Mouse (Mus musculus): ENCODE measurements at regions not wholly inside any gene's neighbourhood (a gene's known extent, or its start where the extent isn't known, plus 50 kb on each side); places are given as distances from the start of the nearest gene placed in this dataset.
A peak's percentile ranks its signal among the peaks of the same experiment; 100 is the strongest.

DNA sequence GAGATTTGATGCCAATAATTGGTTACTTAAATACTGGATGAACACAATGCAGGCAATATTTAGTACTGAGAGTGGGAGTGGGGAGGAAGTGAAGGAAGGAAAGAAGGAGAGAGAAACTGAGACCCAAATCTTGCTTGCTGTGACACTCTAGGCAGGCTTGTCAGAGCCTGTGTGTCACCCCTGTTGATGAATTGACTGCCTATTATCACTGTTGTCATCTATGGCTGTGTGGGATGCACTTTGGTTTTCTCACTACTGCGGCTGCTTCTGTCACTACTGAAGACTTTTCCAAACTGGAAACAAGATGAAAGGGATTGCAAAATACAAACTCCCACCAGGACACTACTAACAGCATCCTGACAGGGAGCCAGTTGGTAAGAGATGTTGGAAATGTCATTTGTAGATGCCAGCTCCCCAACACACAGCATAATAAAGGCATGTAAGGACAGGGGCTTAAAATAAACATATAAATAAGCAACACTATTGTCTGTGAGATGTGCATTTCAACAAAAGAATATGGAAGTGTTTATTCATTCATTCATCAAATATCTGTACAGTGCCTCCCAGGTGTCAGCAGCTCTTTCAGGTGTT is 207.0 kb upstream of the Ufl1 start:
- intact Hi-C loops (cut with DNase I): no loop called here
- DNase-seq (ENCODE audit: low spot score in 2 of 2): no peak

DNA sequence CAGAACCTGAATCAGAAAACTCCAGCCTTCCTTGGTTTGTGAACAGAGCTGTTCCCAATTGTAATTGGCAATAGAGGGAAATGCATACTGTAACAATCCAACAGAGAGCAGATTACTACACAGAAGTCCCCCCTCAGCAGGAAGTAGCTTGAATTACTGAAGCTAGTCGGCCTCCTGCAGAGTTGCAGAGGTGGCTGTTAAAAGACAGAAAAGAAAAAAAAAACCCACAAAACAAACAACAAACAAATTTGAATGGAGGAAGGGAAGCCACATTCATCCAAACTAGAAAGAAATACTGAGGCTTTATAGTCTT is 202.0 kb upstream of the Ufl1 start:
- intact Hi-C loops (cut with DNase I): no loop called here
- DNase-seq (ENCODE audit: low spot score in 2 of 2): no peak

DNA sequence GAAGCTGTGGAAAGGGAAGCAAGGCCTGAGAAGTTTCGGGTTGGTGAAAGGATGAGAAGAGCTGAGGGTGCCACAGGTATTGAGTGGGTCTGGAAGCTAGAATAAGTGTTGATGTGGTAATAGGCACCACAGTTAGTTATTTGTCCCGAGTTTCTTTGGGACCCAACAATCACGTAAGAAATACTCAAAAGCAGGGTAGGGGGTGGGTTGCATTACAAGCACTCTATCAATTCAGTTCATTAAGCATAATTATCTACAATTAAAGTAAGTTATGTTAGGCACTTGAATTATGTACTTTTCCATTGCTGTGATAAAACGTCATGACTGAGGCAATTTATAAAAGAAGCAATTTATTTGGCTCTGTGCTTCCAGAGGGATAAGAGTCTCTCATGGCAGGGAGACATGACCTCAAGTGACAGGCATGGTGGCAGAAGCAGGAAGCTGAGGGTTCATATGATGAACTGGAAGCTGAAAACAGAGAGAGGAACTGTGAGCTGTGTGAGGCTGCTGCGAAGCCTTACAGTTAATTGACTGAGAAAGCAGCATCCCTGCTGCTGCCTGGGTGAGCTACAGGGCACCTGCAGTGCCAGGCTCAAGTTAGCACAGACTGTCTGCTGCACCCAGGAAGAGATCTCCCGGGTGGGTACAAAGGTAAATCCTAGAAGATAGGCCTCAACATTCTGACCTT is 201.5 kb upstream of the Ufl1 start:
- intact Hi-C loops (cut with DNase I): no loop called here
- no peak for DNase-seq (ENCODE audit: low spot score in 2 of 2)

DNA sequence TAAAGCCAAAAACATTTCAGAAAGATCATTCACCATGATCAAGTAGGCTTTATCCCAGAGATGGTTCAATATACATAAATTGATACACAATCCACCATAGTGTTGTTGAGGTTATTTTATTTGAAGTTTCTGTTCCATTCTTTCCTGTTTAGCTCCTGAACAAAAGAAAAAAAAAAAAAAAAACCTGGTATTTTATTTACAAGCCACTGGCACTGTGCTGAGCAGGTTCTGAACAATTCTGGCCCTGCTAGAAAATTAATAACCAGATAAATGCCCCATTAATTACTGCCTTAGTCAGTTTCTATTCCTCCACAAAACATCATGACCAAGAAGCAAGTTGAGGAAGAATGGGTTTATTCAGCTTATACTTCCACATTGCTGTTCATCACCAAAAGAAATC is 191.4 kb upstream of the Ufl1 start:
- intact Hi-C loops (cut with DNase I): no loop called here
- DNase-seq (ENCODE audit: low spot score in 2 of 2): no peak

DNA sequence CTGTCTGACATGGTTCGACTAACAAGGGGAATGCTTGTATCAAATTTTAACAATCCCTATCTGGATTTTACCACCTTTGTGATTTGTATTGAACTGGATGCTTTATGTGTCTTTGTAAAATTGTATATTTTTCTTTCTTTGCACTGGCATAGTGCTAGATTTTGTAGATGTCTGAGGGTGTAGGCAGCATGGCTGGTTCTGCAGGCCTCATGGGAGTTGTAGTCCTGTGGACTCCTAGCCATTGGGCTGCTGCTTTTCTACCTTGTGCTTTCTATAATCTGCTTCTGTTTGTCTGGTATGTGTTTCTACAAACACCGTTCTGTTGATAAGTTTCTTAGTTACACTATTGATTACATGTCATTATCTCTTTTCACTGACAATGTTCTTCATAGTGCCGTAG is 184.9 kb upstream of the Ufl1 start:
- intact Hi-C loops (cut with DNase I): no loop called here
- DNase-seq (ENCODE audit: low spot score in 2 of 2): no peak

DNA sequence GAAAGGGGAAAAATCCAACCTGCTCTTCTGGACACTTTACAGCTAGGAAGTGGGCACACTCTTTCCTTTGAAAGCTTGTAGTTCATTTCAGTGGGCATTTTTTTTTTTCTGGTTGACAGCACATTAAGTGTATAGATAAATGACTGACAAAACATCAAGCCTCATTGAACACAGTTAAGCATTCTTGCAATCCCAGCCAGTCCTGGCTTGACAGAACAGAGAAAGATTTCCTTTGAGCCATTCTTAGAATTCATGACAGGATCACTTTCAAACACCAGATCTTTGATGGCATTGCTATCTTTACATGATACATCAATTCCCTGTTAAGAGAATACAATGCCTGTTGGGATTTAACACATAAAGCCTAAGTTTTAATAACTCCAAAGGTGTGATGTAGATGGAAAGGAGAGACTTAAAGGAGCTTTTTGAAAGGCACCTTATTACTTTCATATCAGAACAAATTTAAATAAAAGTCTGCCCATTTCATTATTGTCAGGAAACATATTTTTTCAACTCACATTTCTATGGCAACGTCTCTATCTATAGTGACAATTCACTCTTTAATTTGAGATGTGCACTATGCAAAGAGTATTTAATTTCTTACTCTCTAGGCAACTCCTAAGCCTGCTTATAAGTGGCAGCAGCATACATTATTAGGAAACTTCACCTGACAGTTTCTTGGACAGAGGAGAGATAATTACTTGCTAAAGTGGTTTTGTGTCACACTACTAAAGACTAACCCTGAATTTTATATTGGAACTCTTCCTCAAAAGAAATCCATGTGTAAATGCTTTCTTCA is 183.4 kb upstream of the Ufl1 start:
- intact Hi-C loops (cut with DNase I): no loop called here
- no peak for DNase-seq (ENCODE audit: low spot score in 2 of 2)

DNA sequence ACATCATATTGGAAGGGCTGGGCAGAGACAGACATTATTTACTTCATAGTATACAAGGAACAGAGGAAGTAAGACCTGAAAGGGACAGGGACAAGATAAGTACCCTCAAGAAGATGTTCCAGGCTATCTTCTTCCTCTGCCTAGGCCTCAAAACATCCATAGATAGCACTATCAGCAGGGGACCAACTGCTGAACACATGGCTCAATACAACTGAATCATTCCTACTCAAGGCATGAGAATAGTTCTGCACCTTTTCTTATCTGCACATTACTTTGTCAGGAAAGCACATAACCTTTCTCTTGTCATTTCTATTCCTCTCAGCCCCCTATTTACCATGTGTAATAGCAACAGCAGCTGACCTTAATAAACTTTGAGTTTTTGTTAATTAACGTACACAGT is 182.4 kb upstream of the Ufl1 start:
- DNase-seq (ENCODE audit: low spot score in 2 of 2): no peak
- intact Hi-C loops (cut with DNase I): no loop called here

DNA sequence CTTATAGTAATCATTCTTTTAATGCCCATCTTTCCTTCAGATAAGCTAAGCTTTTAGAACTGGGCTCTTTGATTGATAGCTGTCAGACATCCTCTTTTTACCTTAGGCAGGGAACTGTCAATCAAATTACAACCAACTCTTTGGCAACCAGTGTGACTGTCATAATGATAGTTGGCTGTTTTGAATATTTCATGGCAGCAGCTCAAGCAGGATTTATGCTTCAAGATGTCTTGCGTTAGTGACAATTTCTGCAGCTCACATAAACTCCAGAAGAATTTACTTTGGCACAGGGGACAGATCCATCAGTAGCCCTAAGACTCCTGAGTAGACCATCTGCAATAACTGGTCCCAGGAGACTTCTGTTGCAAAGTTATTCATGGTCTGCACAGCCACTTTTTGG is 178.5 kb upstream of the Ufl1 start:
- intact Hi-C loops (cut with DNase I): no loop called here
- DNase-seq (ENCODE audit: low spot score in 2 of 2): no peak

DNA sequence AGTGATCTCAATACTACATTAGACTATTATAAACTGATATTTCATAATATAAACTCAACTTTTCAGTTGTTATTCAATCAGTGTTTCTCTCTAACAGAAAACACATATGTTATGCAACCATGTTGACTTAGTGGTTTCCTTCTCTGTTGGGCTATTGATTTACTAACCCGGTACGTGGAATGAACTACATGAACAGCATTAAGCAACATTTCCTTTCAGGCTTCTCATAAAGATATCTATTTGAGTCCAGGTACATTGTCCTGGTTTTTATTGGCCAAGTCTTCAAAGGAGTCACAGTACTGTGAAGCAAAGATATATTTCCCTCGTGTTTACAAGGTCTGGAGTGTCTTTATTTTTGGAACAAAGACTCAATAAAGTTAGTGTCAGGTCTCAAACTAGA is 173.1 kb upstream of the Ufl1 start:
- no peak for DNase-seq (ENCODE audit: low spot score in 2 of 2)
- intact Hi-C loops (cut with DNase I): no loop called here

DNA sequence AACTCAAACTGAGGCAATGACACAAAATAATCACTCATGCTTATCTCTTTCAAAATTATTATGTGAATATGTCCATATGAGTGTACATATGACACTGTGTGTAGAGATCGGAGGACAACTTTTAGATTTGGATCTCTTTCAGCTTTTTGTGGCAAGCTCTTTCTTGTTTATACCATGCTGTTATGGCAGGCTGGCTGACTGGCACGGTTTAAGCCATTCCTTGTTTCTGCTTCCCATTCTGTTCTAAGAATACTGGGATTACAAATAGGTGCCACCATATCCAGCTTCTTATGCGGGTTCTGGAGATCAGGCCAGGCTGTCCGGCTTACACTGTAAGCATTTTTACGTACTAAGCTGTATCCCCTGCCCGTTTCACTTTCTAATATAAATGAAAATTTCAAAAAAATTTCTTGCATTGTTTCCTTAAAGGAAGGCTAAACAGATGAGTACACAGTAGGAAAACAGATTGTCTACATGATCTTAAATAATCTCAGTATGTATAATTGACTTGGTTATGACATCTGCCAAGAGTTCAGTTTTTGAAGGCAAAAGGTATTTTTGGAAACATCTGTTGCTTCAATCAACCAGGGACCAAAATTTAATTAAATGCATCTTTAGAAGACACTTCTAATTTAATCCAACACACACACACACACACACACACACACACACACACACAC is 171.6 kb upstream of the Ufl1 start:
- intact Hi-C loops (cut with DNase I): no loop called here
- no peak for DNase-seq (ENCODE audit: low spot score in 2 of 2)

DNA sequence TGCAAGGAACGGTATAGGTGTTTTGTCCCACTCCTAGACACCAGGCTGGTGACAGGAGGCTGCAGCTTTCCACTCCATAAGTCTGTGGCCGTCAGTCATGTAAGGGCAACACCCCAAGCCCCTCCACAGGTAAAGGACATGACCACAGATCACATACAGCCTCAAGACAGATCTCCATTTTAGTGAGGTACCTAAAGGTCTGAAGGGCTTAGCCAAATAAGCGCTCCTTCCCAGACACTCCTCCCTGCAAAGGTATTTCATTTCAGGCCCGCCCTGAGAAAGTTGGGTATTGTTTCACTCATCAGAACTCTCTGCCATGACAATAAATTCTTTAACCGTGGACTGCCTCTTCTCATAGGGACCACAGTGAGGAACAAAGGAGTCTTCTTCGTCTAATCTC is 170.2 kb upstream of the Ufl1 start:
- no peak for DNase-seq (ENCODE audit: low spot score in 2 of 2)
- intact Hi-C loops (cut with DNase I): no loop called here

DNA sequence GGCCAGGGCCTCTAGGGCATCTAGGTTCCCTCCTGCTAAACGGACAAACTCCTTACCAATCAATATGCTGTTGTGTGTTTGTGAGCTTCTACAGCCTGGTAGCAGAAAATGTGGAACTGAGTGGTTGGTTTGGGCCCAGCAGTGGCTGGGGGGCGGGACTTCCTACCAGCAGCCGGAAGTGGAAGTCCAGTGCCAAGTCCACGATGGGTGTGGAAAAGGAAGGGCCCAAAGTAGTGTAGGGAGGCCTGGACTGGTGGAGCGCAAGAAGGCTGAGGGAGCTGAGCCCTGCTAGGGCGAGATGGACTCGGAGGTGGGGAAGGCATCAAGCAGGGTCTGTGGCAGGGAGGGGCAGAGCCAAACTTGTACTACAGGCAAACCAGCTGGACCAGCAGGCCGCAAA is 150.6 kb upstream of the Ufl1 start:
- intact Hi-C loops (cut with DNase I): no loop called here
- no peak for DNase-seq (ENCODE audit: low spot score in 2 of 2)

DNA sequence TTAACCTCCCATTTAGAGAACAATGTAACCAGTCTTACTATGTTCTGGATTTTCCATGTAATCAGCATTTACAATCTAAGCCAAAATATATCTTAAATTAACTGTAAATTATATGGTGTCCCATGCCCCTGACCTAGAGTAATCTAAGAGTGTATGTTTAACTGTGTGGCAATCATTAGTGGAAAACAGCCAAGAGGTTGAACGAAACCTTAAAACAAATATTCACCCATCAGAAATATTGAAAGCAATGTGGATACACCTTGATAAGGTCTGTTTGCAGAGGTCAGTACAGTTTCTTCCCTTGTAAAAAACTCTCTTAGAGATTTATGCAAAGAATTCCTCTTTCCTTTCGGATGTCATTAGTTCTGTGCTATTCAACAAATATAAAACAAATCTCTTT is 134.7 kb upstream of the Ufl1 start:
- intact Hi-C loops (cut with DNase I): no loop called here

DNA sequence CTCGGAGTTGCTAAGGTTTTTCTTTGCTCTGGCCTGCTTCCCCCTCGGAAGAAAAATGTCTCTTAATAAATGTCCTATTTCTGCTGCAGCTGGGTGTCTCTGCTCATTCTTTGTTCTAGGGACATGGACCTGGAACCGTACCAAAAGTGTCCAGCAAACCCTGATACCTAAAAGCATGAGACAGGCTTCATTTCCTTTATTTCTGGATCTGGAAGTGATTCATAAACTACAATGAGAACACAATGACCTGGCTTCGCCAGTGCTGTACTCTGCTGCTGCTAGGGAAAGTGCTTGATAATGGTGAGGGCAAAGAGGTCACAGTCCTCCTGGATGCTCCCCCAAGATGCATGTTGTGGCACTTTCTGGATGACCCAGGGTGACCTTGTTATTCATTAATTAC is 128.8 kb upstream of the Ufl1 start:
- intact Hi-C loops (cut with DNase I): no loop called here
- DNase-seq (ENCODE audit: low spot score in 2 of 2): no peak

More for the DNA sequence above, 134.7 kb upstream of the Ufl1 start:
- DNase-seq (ENCODE audit: low spot score in 2 of 2): no peak

DNA sequence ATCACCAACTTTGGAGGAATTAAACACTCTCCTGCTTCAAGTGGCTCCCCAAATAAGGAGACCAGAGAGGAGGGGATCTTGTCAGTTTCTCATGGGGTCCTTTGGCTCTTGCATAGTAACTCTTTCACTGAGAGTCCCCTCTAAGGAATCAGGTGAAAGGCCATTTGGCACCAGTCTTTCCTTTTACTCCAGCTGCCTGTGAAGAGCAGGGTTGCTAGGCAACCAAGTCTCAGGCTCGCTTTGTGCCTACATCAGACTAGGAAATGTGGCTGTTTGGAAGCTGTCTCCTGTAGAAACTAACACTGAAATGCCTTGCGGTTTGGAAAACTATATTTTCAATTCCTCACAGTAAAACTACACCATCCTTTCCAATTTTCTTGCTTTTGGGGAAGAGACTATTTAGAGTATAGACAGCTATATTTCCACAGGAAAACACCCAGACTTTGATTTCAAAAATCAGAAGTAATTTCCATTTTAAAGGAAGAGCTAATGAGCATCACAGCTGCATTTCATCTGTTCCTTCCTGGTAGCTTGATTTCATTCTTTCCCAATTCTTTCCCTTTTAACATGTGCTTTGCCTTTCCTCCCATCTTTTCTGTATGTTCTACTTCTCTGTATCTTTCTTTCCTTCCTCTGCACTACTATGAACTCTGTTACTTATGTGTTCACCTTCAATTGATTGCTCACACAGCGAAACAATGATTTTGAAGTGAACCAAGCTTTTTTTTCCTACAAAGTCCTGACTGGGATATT is 127.3 kb upstream of the Ufl1 start:
- DNase-seq (ENCODE audit: low spot score in 2 of 2): peak; percentile 25 to 27
- intact Hi-C loops (cut with DNase I): no loop called here

DNA sequence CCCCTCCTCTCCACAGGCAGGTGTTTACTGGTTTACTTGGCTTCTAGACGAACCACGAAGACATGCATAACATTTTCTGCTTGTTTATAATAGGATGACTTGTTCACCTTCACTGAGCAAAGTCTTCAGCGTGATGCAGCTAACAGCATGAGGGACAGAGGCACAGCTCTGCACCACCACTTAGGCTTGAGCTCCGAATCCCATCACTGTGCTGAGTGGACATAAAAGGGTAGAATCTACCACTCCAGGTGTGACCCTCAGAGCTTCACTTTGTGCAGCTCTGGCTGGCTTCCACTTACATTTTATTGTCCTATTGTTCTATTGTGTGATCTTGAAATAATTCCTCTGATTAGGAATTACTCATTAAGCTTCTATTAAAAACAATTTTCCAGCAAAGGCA is 126.2 kb upstream of the Ufl1 start:
- intact Hi-C loops (cut with DNase I): no loop called here
- DNase-seq (ENCODE audit: low spot score in 2 of 2): no peak

DNA sequence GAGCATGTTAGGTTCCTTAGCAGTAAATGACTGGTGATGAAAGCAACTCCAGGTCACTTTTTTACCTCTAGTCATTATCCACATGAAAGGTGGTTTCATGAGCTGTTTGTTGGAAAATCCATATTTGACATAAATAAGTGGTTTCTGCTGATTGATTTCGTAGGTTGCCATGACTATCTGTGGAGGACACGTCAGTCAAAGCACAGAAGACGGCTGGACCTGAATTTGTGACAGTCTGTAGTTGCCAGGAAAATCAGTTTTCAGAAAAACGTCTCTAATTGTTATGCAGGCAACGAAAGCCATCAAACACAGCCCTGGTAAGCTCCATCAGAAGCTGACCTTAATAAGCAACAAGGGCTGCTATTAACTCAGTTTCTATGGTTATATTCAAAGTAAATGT is 107.9 kb upstream of the Ufl1 start:
- intact Hi-C loops (cut with DNase I): no loop called here
- DNase-seq (ENCODE audit: low spot score in 2 of 2): no peak

DNA sequence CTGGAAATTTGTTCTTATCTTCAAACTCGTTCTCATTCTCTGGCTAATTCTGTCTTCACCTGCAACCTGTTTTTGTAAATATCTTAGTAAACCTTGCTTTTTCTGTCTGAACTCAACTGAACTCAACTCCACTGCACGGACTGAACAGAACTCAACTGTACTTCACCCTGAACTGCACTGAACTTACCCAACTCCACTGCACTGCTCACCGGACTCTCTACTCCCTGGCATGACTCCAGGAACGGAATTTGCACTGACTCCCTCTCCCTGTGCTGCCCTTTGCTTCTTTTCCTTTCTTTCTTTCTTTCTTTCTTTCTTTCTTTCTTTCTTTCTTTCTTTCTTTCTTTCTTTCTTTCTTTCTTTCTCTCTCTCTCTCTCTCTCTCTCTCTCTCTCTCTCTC is 90.4 kb upstream of the Ufl1 start:
- intact Hi-C loops (cut with DNase I): no loop called here
- no peak for DNase-seq (ENCODE audit: low spot score in 2 of 2)

DNA sequence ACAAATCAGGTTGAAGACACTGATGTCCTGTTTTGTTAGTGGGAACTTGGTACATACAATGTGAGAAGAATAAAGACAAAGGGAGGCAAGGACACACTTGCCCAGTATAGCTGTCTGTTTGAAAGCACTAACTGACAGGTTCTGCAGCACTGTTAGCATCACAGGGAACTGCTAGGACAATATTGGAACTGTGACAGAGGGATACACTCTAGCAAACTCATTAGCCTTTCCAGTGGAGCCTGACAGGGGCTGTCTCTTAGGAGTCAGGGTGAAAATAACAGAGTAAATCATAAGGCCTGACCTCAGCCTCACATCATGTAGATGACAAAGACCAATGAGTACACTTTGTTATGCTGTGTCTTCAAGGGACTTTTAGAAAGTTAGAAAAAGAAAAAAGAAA is 82.8 kb upstream of the Ufl1 start:
- DNase-seq (ENCODE audit: low spot score in 2 of 2): no peak
- intact Hi-C loops (cut with DNase I): no loop called here

DNA sequence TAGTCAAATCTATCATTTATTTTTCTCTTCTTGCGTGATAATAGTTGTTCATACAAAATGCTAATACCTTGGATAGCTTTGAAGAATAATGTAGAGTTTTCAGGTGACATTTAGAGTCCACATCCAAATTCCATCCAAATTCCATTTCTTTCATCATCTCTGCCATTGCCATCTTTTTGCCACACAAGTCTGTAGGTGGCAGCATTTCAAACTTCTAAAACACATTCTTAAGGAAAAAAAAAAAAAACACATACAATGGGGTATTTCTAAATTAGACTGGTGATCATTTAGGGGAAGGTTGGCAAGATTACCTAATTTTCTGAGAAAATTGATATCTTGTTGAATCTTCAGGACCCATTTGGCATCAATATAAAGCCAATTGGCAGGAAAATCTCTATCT is 56.0 kb upstream of the Ufl1 start:
- DNase-seq (ENCODE audit: low spot score in 2 of 2): no peak
- intact Hi-C loops (cut with DNase I): no loop called here

Data from left cerebral cortex, postnatal 36 days (tissue).